Comparison of ENCODE assay signal across 12 mouse cellular contexts in the genomic region with DNA sequence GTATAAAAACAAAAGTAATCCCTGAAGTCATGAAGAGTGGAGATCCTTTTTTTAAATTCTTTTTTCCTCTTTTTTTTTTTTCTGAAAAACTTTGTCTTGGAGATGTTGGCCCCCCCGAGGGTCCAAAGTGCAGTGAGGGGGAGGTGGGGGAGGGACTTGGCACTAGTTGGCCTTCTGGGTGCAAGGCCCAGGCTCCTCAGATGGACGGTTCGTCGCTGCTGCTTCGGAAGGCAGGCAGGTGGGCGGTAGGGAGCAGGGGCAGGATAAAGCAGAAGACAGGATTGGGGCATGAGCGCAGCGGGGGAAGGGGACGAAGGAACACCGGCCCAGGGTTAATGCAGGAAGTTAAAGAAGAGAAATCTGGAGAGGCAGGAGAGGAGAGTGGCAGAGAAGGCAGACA. TPM values are rescaled to one million over a fixed set of nuclear protein-coding genes. Genes with fewer than 3 reads are reported as not detected.
DNase-seq lines count a peak whose midpoint lies in the region; ATAC-seq lines count a peak whose summit lies in the region.
"Had no signal": no experiment of that assay in that cellular context is flagged by ENCODE, and none has a peak within 500 bp of the region (broad histone marks: within the 10 kb centered on the region; RNA-seq: fewer than 3 reads in every experiment).

No protein-coding gene starts in this region.

- 0 out of 2 replicates have a peak overlapping the region, but pooled peaks have one; percentile 11 for H3K9ac ChIP-seq in midbrain, embryonic 12.5 days (replicated peaks)
- no peak overlapping the region for H3K9ac ChIP-seq in midbrain, embryonic 14.5 days (replicated peaks; ENCODE audit: low read length)
- H3K9ac ChIP-seq in kidney, embryonic 14.5 days (ENCODE audit: low read depth, low read length) = 0 out of 2 replicates have a peak overlapping the region, but pooled peaks have one; percentile 8
- H3K9ac ChIP-seq in stomach, embryonic 14.5 days (replicated peaks; ENCODE audit: low read depth, low read length) = 0 out of 2 replicates have a peak overlapping the region, but pooled peaks have one; percentile 21

- peaks cover 5% of the 10 kb centered on the region for H3K36me3 ChIP-seq in heart, embryonic 10.5 days
- peaks cover 66% of the 10 kb centered on the region for H3K36me3 ChIP-seq in midbrain, embryonic 12.5 days
- peaks cover 62% of the 10 kb centered on the region for H3K36me3 ChIP-seq in midbrain, embryonic 14.5 days (ENCODE audit: control insufficient read depth, insufficient read depth, low read length)
- H3K36me3 ChIP-seq in kidney, embryonic 14.5 days (ENCODE audit: control insufficient read depth, insufficient read depth, low read length) = peaks cover 33% of the 10 kb centered on the region
- H3K36me3 ChIP-seq in stomach, embryonic 14.5 days (ENCODE audit: control insufficient read depth, insufficient read depth, low read length) = peaks cover 5% of the 10 kb centered on the region; the same call in 1 of the 2 replicates

- peaks cover 37% of the 10 kb centered on the region for H3K4me1 ChIP-seq in heart, embryonic 10.5 days
- H3K4me1 ChIP-seq in midbrain, embryonic 12.5 days = peaks cover 18% of the 10 kb centered on the region
- no peaks in the 10 kb centered on the region for H3K4me1 ChIP-seq in midbrain, embryonic 14.5 days (ENCODE audit: control insufficient read depth, insufficient read depth, low read length)
- peaks cover 13% of the 10 kb centered on the region; the same call in 1 of the 2 replicates for H3K4me1 ChIP-seq in kidney, embryonic 14.5 days (ENCODE audit: control insufficient read depth, insufficient read depth, low read length)
- peaks cover 13% of the 10 kb centered on the region; the same call in 1 of the 2 replicates for H3K4me1 ChIP-seq in stomach, embryonic 14.5 days (ENCODE audit: control insufficient read depth, insufficient read depth, low read length)

- peak overlapping the region; percentile 42; the same call in 1 of the 2 replicates for H3K27ac ChIP-seq in heart, embryonic 10.5 days
- H3K27ac ChIP-seq in midbrain, embryonic 12.5 days (replicated peaks) = no peak overlapping the region
- H3K27ac ChIP-seq in midbrain, embryonic 14.5 days (replicated peaks; ENCODE audit: low read depth, low read length) = no peak overlapping the region
- H3K27ac ChIP-seq in kidney, embryonic 14.5 days (ENCODE audit: low read depth, low read length) = no peak overlapping the region
- no peak overlapping the region for H3K27ac ChIP-seq in stomach, embryonic 14.5 days (ENCODE audit: low read length)

- H3K4me2 ChIP-seq in midbrain, embryonic 12.5 days (replicated peaks) = no peak overlapping the region
- no peak overlapping the region for H3K4me2 ChIP-seq in midbrain, embryonic 14.5 days (ENCODE audit: low read length)
- 0 out of 2 replicates have a peak overlapping the region, but pooled peaks have one; percentile 5 for H3K4me2 ChIP-seq in kidney, embryonic 14.5 days (replicated peaks; ENCODE audit: low read depth, low read length)
- peak overlapping the region; percentile 10; the same call in 1 of the 2 replicates for H3K4me2 ChIP-seq in stomach, embryonic 14.5 days (replicated peaks; ENCODE audit: low read depth, low read length)

- H3K4me3 ChIP-seq in heart, embryonic 10.5 days = peak overlapping the region; percentile 32; the same call in 1 of the 2 replicates
- no peak overlapping the region for H3K4me3 ChIP-seq in midbrain, embryonic 12.5 days
- H3K4me3 ChIP-seq in midbrain, embryonic 14.5 days (replicated peaks; ENCODE audit: low read depth, low read length) = no peak overlapping the region
- H3K4me3 ChIP-seq in kidney, embryonic 14.5 days (ENCODE audit: low read length) = no peak overlapping the region
- no peak overlapping the region for H3K4me3 ChIP-seq in stomach, embryonic 14.5 days (ENCODE audit: low read depth, low read length)

- no peak for ATAC-seq in midbrain, embryonic 12.5 days (ENCODE audit: low FRiP score, low read depth)
- no peak for ATAC-seq in midbrain, embryonic 14.5 days (ENCODE audit: low FRiP score, low TSS enrichment)
- no peak for ATAC-seq in kidney, embryonic 14.5 days (ENCODE audit: low FRiP score, low TSS enrichment)
- ATAC-seq in stomach, embryonic 14.5 days (ENCODE audit: insufficient number of reproducible peaks, insufficient read depth, low FRiP score, low read depth) = no peak
- ATAC-seq: CD4-positive, CD25-positive, alpha-beta regulatory T cell, adult 4 months had no signal

- 14% methylated on average over 10 of the region's 10 CpGs for WGBS in heart, embryonic 10.5 days
- WGBS in midbrain, embryonic 12.5 days = 14% methylated on average over 10 of the region's 10 CpGs
- 18% methylated on average over 10 of the region's 10 CpGs for WGBS in midbrain, embryonic 14.5 days
- WGBS in kidney, embryonic 14.5 days = 19% methylated on average over 10 of the region's 10 CpGs
- 16% methylated on average over 10 of the region's 10 CpGs for WGBS in stomach, embryonic 14.5 days

- H3K9me3 ChIP-seq in heart, embryonic 10.5 days = no peaks in the 10 kb centered on the region
- no peaks in the 10 kb centered on the region for H3K9me3 ChIP-seq in midbrain, embryonic 12.5 days
- H3K9me3 ChIP-seq in midbrain, embryonic 14.5 days (ENCODE audit: control insufficient read depth, low read length) = no peaks in the 10 kb centered on the region
- no peaks in the 10 kb centered on the region for H3K9me3 ChIP-seq in kidney, embryonic 14.5 days (ENCODE audit: control insufficient read depth, low read length)
- H3K9me3 ChIP-seq in stomach, embryonic 14.5 days (ENCODE audit: control insufficient read depth, low read depth, low read length) = no peaks in the 10 kb centered on the region

- no peak for DNase-seq in heart, embryonic 10.5 days (ENCODE audit: low spot score)
- DNase-seq in heart, postnatal 4 days = no peak
- DNase-seq in midbrain, embryonic 14.5 days = no peak
- no peak for DNase-seq in urinary bladder, adult 2 months (ENCODE audit: low spot score)
- DNase-seq in frontal cortex, postnatal 14 days (ENCODE audit: low spot score in 2 of 2) = no peak
- DNase-seq: right cerebral cortex, adult 18-20 months; thymus, adult 2 months had no signal

- peaks cover 45% of the 10 kb centered on the region for H3K27me3 ChIP-seq in heart, embryonic 10.5 days (ENCODE audit: insufficient read depth, poor library complexity, severe bottlenecking)
- no peaks in the 10 kb centered on the region for H3K27me3 ChIP-seq in midbrain, embryonic 12.5 days
- H3K27me3 ChIP-seq in midbrain, embryonic 14.5 days (ENCODE audit: control insufficient read depth, insufficient read depth, low read length) = no peaks in the 10 kb centered on the region
- H3K27me3 ChIP-seq in kidney, embryonic 14.5 days (ENCODE audit: control insufficient read depth, insufficient read depth, low read length) = no peaks in the 10 kb centered on the region
- H3K27me3 ChIP-seq in stomach, embryonic 14.5 days (ENCODE audit: control insufficient read depth, insufficient read depth, low read length) = no peaks in the 10 kb centered on the region

RNA-seq across cellular contexts. Expression of a gene that starts 8.7 kb away (rescaled TPM):
- 44.0 and 57.6 TPM in 2 replicates for polyA plus RNA-seq in heart, embryonic 10.5 days (2016; fragmentation: Nextera tagmentation; extraction: Ambion mirVana)
- total RNA-seq in heart, postnatal 4 days (2021) = 1 to 10 TPM; 6.7 to 8.8 TPM
- polyA plus RNA-seq in midbrain, embryonic 12.5 days (2016; fragmentation: Nextera tagmentation; extraction: Ambion mirVana) = 60.6 and 61.9 TPM in 2 replicates
- 7.4 and 12.4 TPM in 2 replicates for polyA plus RNA-seq in midbrain, embryonic 14.5 days (2014; fragmentation: Nextera tagmentation; extraction: Ambion mirVana)
- polyA plus RNA-seq in kidney, embryonic 14.5 days (2014; fragmentation: Nextera tagmentation; extraction: Ambion mirVana) = 48.9 and 51.4 TPM in 2 replicates
- 39.3 and 44.4 TPM in 2 replicates for polyA plus RNA-seq in stomach, embryonic 14.5 days (2014; fragmentation: Nextera tagmentation; extraction: Ambion mirVana)
- polyA plus RNA-seq in urinary bladder, adult 2 months (2012; rRNA removed) = 4.0 and 4.4 TPM in 2 replicates

RNA-seq across cellular contexts. Expression of a gene that starts 23.1 kb away (rescaled TPM):
- polyA plus RNA-seq in heart, embryonic 10.5 days (2016; fragmentation: Nextera tagmentation; extraction: Ambion mirVana) = 2.7 and 2.8 TPM in 2 replicates
- total RNA-seq in heart, postnatal 4 days (2021) = 1 to 10 TPM; 9.0 to 9.5 TPM
- 73.3 and 78.2 TPM in 2 replicates for polyA plus RNA-seq in midbrain, embryonic 12.5 days (2016; fragmentation: Nextera tagmentation; extraction: Ambion mirVana)
- polyA plus RNA-seq in midbrain, embryonic 14.5 days (2014; fragmentation: Nextera tagmentation; extraction: Ambion mirVana) = 49.5 and 59.4 TPM in 2 replicates
- 22.1 and 27.9 TPM in 2 replicates for polyA plus RNA-seq in kidney, embryonic 14.5 days (2014; fragmentation: Nextera tagmentation; extraction: Ambion mirVana)
- 20.6 and 21.9 TPM in 2 replicates for polyA plus RNA-seq in stomach, embryonic 14.5 days (2014; fragmentation: Nextera tagmentation; extraction: Ambion mirVana)
- 4.6 and 7.2 TPM in 2 replicates for polyA plus RNA-seq in urinary bladder, adult 2 months (2012; rRNA removed)

RNA-seq across cellular contexts. Expression of a gene that starts 27.6 kb away (rescaled TPM):
- 60.0 and 65.8 TPM in 2 replicates for polyA plus RNA-seq in heart, embryonic 10.5 days (2016; fragmentation: Nextera tagmentation; extraction: Ambion mirVana)
- total RNA-seq in heart, postnatal 4 days (2021) = 10 to 100 TPM; 44.7 to 57.2 TPM
- not detected in 2 replicates for polyA plus RNA-seq in midbrain, embryonic 12.5 days (2016; fragmentation: Nextera tagmentation; extraction: Ambion mirVana)
- not detected in 2 replicates for polyA plus RNA-seq in midbrain, embryonic 14.5 days (2014; fragmentation: Nextera tagmentation; extraction: Ambion mirVana)
- not detected in 2 replicates for polyA plus RNA-seq in kidney, embryonic 14.5 days (2014; fragmentation: Nextera tagmentation; extraction: Ambion mirVana)
- polyA plus RNA-seq in stomach, embryonic 14.5 days (2014; fragmentation: Nextera tagmentation; extraction: Ambion mirVana) = not detected in 2 replicates
- not detected in 2 replicates for polyA plus RNA-seq in urinary bladder, adult 2 months (2012; rRNA removed)
- polyA plus RNA-seq: CD4-positive, CD25-positive, alpha-beta regulatory T cell, adult 4 months; hindbrain, embryonic 11.5 days had no signal

RNA-seq across cellular contexts. Expression of a gene that starts 52.7 kb away (rescaled TPM):
- 106 and 130 TPM in 2 replicates for polyA plus RNA-seq in heart, embryonic 10.5 days (2016; fragmentation: Nextera tagmentation; extraction: Ambion mirVana)
- total RNA-seq in heart, postnatal 4 days (2021) = 10 to 100 TPM; 88.2 to 90.6 TPM
- polyA plus RNA-seq in midbrain, embryonic 12.5 days (2016; fragmentation: Nextera tagmentation; extraction: Ambion mirVana) = 184 and 192 TPM in 2 replicates
- 205 and 217 TPM in 2 replicates for polyA plus RNA-seq in midbrain, embryonic 14.5 days (2014; fragmentation: Nextera tagmentation; extraction: Ambion mirVana)
- polyA plus RNA-seq in kidney, embryonic 14.5 days (2014; fragmentation: Nextera tagmentation; extraction: Ambion mirVana) = 106 and 120 TPM in 2 replicates
- 115 and 129 TPM in 2 replicates for polyA plus RNA-seq in stomach, embryonic 14.5 days (2014; fragmentation: Nextera tagmentation; extraction: Ambion mirVana)
- polyA plus RNA-seq in urinary bladder, adult 2 months (2012; rRNA removed) = 64.1 and 86.7 TPM in 2 replicates

Comparison
In these comparisons a context has a peak if more than half of its experiments do, and no peak if none do; other contexts are left out.
1. H3K4me2 ChIP-seq: peak in kidney, embryonic 14.5 days (single experiment) and stomach, embryonic 14.5 days (single experiment); none in midbrain, embryonic 12.5 days (single experiment) and midbrain, embryonic 14.5 days (single experiment).
2. RNA of a gene that starts 27.6 kb away (polyA plus RNA-seq): 60.0 to 65.8 TPM in heart, embryonic 10.5 days; not detected in kidney, embryonic 14.5 days, not detected in midbrain, embryonic 14.5 days, not detected in midbrain, embryonic 12.5 days, not detected in stomach, embryonic 14.5 days and not detected in urinary bladder, adult 2 months; every median in the first group is over 10 times any median in the second.